Mouse (Mus musculus): ENCODE results near the gene Glrx2.

- no peak for TF ChIP-seq CTCF (IDR thresholded peaks at IDR 0.05; ENCODE audit: low read depth)
- TF ChIP-seq EP300 (IDR thresholded peaks at IDR 0.05; ENCODE audit: low read depth), result no peak
Measured at GRCm38 (mm10) chr1:143675734-143676361, 40.3 kb upstream of the Glrx2 start.

Data from liver, postnatal 0 days (tissue).